Mouse (Mus musculus) bone marrow macrophage, adult 2 months (primary cell): Measurements from ENCODE around the gene Spock1.

Experiments used
- CTCF ChIP-seq: IDR thresholded peaks from 2 replicates; pipeline ENCODE4 v1.5.1; 2012; ENCODE audit warnings: low read depth, mild to moderate bottlenecking, low read length, moderate library complexity
- POLR2A ChIP-seq: IDR thresholded peaks from 2 replicates; pipeline ENCODE4 v1.6.1; 2012; ENCODE audit warnings: mild to moderate bottlenecking, low read depth, low read length, borderline replicate concordance

DNA sequence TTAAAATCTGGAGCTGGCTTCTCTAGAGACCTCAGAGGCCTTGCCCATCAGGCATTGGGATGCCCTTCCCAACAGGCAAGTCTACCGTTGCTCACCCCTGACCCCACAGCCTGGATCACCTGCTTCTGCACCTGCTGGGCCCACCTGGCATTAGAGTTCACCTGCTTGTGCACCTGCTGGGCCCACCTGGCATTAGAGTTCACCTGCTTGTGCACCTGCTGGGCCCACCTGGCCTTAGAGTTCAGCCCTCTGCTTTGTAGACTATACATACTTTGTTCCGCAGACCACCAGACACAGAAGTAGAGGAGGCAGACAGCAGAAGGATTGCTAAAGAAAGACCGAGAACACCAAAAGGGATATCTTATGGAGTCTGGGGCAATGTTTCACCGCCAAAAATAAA, 41.4 kb upstream of the Spock1 start:
- TF ChIP-seq CTCF (no peak), POLR2A (no peak)
